In the genomic region with DNA sequence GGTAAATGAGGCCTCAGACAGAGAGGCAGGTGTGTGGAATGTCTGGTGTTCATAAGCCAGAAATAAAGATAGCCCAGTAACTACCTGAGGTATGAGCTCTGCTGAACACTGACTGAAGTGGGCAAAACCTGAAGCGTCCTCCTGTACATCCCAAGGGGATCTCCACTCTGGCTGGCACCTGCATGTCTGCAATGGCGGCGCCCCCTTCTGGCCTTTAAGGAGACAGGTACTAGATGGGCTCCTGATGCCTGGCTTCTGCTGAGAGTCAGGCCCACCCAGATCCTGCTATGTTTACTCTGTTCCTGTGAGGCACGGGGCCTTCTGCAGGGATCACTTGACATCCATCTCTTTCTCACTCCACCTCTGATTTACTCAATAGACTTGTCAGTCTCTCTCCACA, we compare ENCODE assay signal across 7 mouse cellular contexts. TPM values are rescaled to one million over a fixed set of nuclear protein-coding genes. Genes with fewer than 3 reads are reported as not detected.
DNase-seq lines count a peak whose midpoint lies in the region; ATAC-seq and TF ChIP-seq lines count a peak whose summit lies in the region.
"Not testable (repeated sequence)": the region's sequence is repeated elsewhere in the genome, so short reads cannot be mapped to it uniquely, and the experiment has no call there.

No protein-coding gene starts in this region.

- TF ChIP-seq CTCF in brain, embryonic 14.5 days (IDR thresholded peaks at IDR 0.05; ENCODE audit: borderline replicate concordance, extremely low read depth, insufficient read depth, insufficient read length) = 0 out of 2 replicates have a peak, but pooled peaks have one; percentile 9
- peak; percentile 45; the same call in 1 of the 2 replicates for TF ChIP-seq CTCF in kidney, postnatal 0 days (IDR thresholded peaks at IDR 0.05; ENCODE audit: low read depth)

- 41% methylated on average over 4 of the region's 4 CpGs for WGBS in kidney, postnatal 0 days

- not testable (repeated sequence) for TF ChIP-seq POLR2A in brain, embryonic 14.5 days (IDR thresholded peaks at IDR 0.05; ENCODE audit: borderline replicate concordance, extremely low read depth, insufficient read depth, insufficient read length, poor library complexity, severe bottlenecking)

- not testable (repeated sequence) for H3K4me3 ChIP-seq in ES-E14 (ENCODE audit: insufficient read depth in 1 of 2, low read depth in 1 of 2, low read length in 2 of 2, poor library complexity in 1 of 2, severe bottlenecking in 1 of 2); kidney, postnatal 0 days (replicated peaks; ENCODE audit: low read depth, low read length)

- H3K27me3 ChIP-seq in kidney, postnatal 0 days (ENCODE audit: insufficient read depth, low read length) = not testable (repeated sequence)

- H3K27ac ChIP-seq in ES-E14 (ENCODE audit: insufficient read depth, low read depth, low read length, poor library complexity, severe bottlenecking); kidney, postnatal 0 days: not testable (repeated sequence)

- H3K9me3 ChIP-seq in ES-E14 (ENCODE audit: control insufficient read depth, insufficient read depth, low read depth, low read length); kidney, postnatal 0 days (replicated peaks; ENCODE audit: low read length): not testable (repeated sequence)

- in situ Hi-C loops in ES-E14 (cut with MboI; ENCODE audit: low sequenced_read_pairs in 2 of 2, unreplicated experiment in 2 of 2) = not testable (repeated sequence)

- not testable (repeated sequence) for H3K4me1 ChIP-seq in ES-E14 (ENCODE audit: control insufficient read depth in 2 of 2, insufficient read depth in 2 of 2, low read length in 2 of 2, poor library complexity in 1 of 2); kidney, postnatal 0 days (replicated peaks; ENCODE audit: insufficient read depth, low read length)

- not testable (repeated sequence) for H3K4me2 ChIP-seq in kidney, postnatal 0 days (ENCODE audit: low read length)

- not testable (repeated sequence) for H3K36me3 ChIP-seq in ES-E14 (ENCODE audit: control insufficient read depth, insufficient read depth, low read length, poor library complexity, severe bottlenecking); kidney, postnatal 0 days (ENCODE audit: insufficient read depth, low read length)

- ATAC-seq in kidney, postnatal 0 days (replicated peaks; ENCODE audit: low FRiP score, low read depth) = not testable (repeated sequence)

- H3K9ac ChIP-seq in ES-E14 (ENCODE audit: insufficient read depth, low read depth, low read length, poor library complexity, severe bottlenecking); kidney, postnatal 0 days (ENCODE audit: low read depth, low read length): not testable (repeated sequence)

- DNase-seq in ES-E14 (ENCODE audit: low read depth, low spot score) = peak; percentile 21
- not testable (repeated sequence) for DNase-seq in brain, embryonic 14.5 days (ENCODE audit: low read depth)
- peak; percentile 90 for DNase-seq in heart, adult 11 months
- peak; percentile 33 for DNase-seq in kidney, postnatal 0 days (ENCODE audit: low spot score)
- DNase-seq in lung, adult 18-20 months = peak; percentile 6 to 9
- peak; percentile 3 to 5 for DNase-seq in right cerebral cortex, adult 2 months (ENCODE audit: low spot score in 2 of 2)
- DNase-seq in testis, postnatal 10 days (ENCODE audit: low spot score) = peak; percentile 50

RNA-seq across cellular contexts. Expression of a gene that starts 22.0 kb away (rescaled TPM):
- total RNA-seq in ES-E14 (2012; rRNA removed) = 2.3 and 2.7 TPM in 2 replicates
- polyA plus RNA-seq in brain, embryonic 14.5 days (2012; rRNA removed) = 2.3 and 3.7 TPM in 2 replicates
- polyA plus RNA-seq in kidney, postnatal 0 days (2015; fragmentation: Nextera tagmentation; extraction: Ambion mirVana) = 5.6 and 6.0 TPM in 2 replicates
